Mouse (Mus musculus) adrenal gland (tissue): ENCODE measurements around the gene Slc5a5.

ENCODE experiments used
- intact Hi-C: fragments of 180-260 bp; cut with DNase I; formaldehyde crosslinking; loops from one replicate; pipeline ENCODE4 v1.15.1; 2025
- microRNA-seq, 2 experiments: library from miRNA; unstranded; fragments of <30 nt; microRNA quantifications; one replicate each; pipeline ENCODE4; 2019

The Slc5a5 gene

DNA sequence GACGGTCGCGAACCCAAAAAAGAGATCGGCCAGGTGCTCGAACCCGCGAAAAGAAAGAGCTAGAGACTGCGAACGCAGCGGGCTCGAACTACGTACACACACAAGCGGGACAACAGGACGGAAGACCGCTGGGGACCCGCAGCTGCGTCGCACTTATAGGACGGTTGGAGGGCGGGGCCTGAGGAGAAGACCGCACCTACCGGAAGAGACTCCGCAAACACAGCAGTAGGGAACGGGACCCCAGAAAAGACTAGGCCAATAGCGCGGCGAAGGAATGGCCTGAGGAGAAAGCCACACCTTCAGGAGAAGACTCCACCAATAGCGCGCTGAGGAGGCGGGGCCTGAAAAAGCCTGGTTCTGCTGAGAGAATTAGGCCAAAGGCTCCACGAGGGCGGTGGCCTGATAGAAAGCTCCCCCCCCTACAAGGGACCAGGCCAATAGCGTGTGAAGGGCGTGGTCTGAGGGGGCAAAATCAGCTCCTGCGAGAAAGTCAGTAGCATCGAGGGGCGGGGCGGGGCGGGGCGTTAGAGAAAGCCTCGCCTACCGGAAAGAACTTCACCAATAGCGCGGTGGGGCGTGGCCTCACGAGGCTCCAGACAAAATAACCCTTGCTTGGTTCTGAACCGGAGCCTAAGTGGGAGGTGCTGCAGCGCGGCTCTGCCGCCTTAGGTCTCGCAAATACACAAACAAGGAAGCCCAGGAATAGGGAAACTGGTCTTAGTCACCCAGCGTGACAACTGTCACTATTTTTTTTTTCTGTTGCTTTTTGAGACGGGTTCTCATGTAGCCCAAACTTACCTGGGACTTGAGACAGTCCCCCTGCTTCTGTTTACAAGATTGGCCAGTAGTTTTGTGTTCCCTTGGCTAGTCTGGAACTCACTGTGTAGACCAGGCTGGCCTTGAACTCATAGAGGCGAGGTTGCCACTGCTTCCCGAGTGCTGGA is 52.9 kb downstream of the Slc5a5 start, which contains the start of gene Arrdc2:
Gene Arrdc2 (minus strand): TSS at position 313 of the 944 bp plus-strand sequence.
- intact Hi-C loops = loop anchor here (2.0 to 5.0 kb wide), 2 partner anchors 19 to 117 kb away; partner anchors contain the start of gene Pde4c

DNA sequence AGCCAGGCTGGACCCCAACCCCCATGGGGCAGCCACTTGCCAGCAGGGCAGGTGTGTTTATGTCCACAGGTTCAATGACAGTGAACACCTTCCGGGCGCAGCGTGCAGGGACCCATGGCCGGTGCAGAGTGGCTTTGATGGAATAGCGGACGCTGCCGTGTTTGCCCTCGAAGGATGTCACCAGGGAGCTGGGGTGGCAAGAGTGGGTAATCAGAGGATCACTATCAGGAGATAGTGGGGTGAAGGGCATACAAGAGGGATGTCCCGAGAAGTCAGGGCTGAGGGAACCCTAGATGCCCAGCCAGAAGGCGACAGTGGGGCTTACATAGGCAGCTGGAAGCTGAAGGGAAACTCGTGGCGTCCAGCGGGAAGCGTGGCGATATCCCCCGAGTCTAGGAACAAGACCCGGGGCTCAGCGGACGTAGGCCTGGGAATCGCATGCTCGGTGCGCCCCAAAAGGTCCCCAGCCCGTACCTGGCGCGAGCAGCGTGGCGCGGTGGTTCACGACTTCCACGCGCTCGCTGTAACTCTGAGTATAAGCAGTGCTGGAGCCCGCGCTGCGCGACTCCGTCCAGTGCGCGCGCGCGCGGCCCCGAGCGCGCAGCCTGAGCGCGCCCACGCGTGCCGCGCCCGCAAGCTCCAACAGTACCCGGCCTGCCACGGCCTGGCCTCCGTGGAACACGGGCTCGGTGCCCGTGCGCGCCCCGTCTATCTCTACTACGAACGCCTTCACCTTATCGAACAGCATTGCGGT is 53.7 kb downstream of the Slc5a5 start:
- intact Hi-C loops = no loop called here

DNA sequence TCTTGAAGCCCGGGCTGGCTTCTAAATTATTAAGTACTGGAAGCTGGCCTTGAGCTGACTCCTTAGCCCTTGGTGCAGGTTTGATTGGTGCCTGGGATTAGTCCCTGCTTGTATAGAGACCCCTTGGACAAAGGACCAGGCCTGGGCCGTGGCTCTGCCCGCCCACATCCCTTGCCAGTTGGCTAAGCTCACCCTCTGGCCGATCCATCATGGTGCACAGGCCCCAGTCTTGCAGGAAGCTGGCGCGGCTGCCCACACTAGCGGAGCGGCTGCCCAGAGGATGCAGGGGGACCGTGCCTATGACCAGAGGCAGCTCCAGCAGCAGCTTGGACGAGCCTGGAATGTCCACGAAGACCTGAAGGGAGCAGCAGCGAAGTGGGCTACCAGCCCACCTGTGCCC is 55.9 kb downstream of the Slc5a5 start:
- intact Hi-C loops = no loop called here

DNA sequence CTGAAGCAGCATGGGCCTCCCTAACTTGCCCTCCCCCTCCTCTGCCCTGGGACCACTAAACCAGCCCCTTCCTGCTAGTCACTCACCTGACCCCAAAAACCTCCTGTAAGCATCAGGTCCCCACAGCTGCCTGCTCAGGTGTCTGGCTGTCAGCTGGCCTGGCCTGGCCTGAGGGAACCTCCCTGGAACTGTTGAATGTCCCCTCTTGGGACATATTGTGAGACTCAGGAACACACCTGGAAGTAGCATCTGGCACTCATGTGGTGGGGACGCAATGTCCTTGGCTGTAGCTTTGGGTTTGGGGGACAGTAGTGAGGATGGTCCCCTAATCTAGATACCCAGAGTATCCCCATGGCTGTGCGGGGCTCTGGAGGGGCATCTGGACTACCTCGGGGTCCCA is 58.5 kb downstream of the Slc5a5 start:
- intact Hi-C loops = no loop called here

- intact Hi-C loops = no loop called here
Observed at GRCm38 (mm10) chr8:70833520-70833919, 59.0 kb downstream of the Slc5a5 start.

DNA sequence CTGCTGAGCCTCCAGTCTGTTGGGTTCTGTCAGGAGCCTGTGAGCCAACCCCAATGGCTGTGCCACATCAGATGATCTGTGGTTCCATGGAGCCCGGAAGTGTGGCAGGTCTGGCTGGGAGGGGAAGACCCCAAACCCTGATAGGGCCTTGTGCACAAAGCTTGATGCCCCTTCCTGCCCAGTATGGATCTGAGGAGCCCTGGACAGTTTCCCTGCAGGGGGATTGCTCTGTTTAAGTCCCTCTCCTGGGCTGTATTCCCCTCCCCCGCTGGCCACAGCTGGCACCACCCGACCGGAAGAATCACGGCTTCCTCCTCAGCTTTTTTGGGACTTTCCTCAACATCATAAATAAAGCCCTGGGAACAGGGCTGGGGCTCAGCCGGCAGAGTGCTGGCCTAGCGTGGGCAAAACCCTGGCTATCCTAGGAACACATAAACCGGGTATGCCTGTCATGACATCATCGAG is 59.5 kb downstream of the Slc5a5 start:
- intact Hi-C loops = no loop called here

Small RNA genes within 50 kb of the gene (microRNA-seq; reads per million reads assigned to microRNA genes)
- gene Mir1969 (0.46 to 1.4 reads per million in 2 experiments), gene Mir7067 (0.34 to 0.49 reads per million in 2 experiments)
